Mouse (Mus musculus) CH12.LX (cell line): Measurements from ENCODE around the gene Sh3glb2.

Source experiments
- CHD1 ChIP-seq: IDR thresholded peaks from 2 replicates; pipeline ENCODE4 v1.6.1; 2012; ENCODE audit warnings: low read depth, low read length, improper control_type of control experiment, inconsistent platforms
- CTCF ChIP-seq, 2 experiments: IDR thresholded peaks in 1 of 2; conservative IDR thresholded peaks in 1 of 2; 2 replicates each; pipeline ENCODE4 v1.5.1; 2011 to 2012; ENCODE audit warnings: low read depth in 2 of 2, low read length in 2 of 2, improper control_type of control experiment in 1 of 2, inconsistent platforms in 1 of 2, mild to moderate bottlenecking in 1 of 2, moderate library complexity in 1 of 2
- E2F4 ChIP-seq: IDR thresholded peaks from 2 replicates; pipeline ENCODE4 v1.6.1; 2011; ENCODE audit warnings: low read depth, low read length, improper control_type of control experiment; ENCODE audit not compliant: insufficient replicate concordance
- MAFK ChIP-seq: IDR thresholded peaks from 2 replicates; pipeline ENCODE4 v1.6.1; 2011; ENCODE audit warnings: low read length, improper control_type of control experiment; ENCODE audit not compliant: insufficient replicate concordance
- MAZ ChIP-seq: IDR thresholded peaks from 2 replicates; pipeline ENCODE4 v1.6.1; 2012; ENCODE audit warnings: low read depth, mild to moderate bottlenecking, inconsistent platforms, low read length, improper control_type of control experiment, moderate library complexity
- MYC ChIP-seq: IDR thresholded peaks from 2 replicates; pipeline ENCODE4 v1.6.1; 2011; ENCODE audit warnings: low read depth, mild to moderate bottlenecking, improper control_type of control experiment, low read length
- POLR2A ChIP-seq: IDR thresholded peaks from 2 replicates; pipeline ENCODE4 v1.6.1; 2011; ENCODE audit warnings: low read depth, mild to moderate bottlenecking, improper control_type of control experiment, low read length
- POLR2AphosphoS2 ChIP-seq: IDR thresholded peaks from 2 replicates; pipeline ENCODE4 v1.6.1; 2011; ENCODE audit warnings: low read depth, low read length, improper control_type of control experiment
- TCF12 ChIP-seq: IDR thresholded peaks from 2 replicates; pipeline ENCODE4 v1.6.1; 2014; ENCODE audit warnings: low read depth, mild to moderate bottlenecking, inconsistent platforms, low read length, improper control_type of control experiment
- ZKSCAN1 ChIP-seq: IDR thresholded peaks from 2 replicates; pipeline ENCODE4 v1.6.1; 2012; ENCODE audit warnings: low read depth, inconsistent platforms, low read length, improper control_type of control experiment, borderline replicate concordance
- ZMIZ1 ChIP-seq: IDR thresholded peaks from 2 replicates; pipeline ENCODE4 v1.6.1; 2012; ENCODE audit warnings: low read depth, mild to moderate bottlenecking, inconsistent platforms, low read length, improper control_type of control experiment
- ZNF384 ChIP-seq: IDR thresholded peaks from 2 replicates; pipeline ENCODE4 v1.6.1; 2012; ENCODE audit warnings: low read depth, low read length, improper control_type of control experiment, inconsistent platforms

GRCm38 (mm10) chr2:30389000-30389399, 29.9 kb upstream of the Sh3glb2 start:
- TF ChIP-seq MAFK (no peak), CTCF (conservative IDR thresholded peaks at IDR 0.05 in 1 of 2, IDR thresholded peaks at IDR 0.05 in 1 of 2; ENCODE audit: low read depth in 2 of 2, low read length in 2 of 2) (peak in 1 of 2 experiments; percentile 17; a peak in 1 of 4 replicates), POLR2A (no peak), MYC (no peak), ZNF384 (no peak), E2F4 (no peak), MAZ (no peak), POLR2AphosphoS2 (no peak), ZMIZ1 (no peak), ZKSCAN1 (no peak), CHD1 (no peak), TCF12 (no peak)
